Mouse (Mus musculus): ENCODE measurements at regions not wholly inside any gene's neighbourhood (a gene's known extent, or its start where the extent isn't known, plus 50 kb on each side); places are given as distances from the start of the nearest gene placed in this dataset.

- no peak for TF ChIP-seq CTCF (IDR thresholded peaks at IDR 0.05; ENCODE audit: insufficient read depth, low read length)
- TF ChIP-seq POLR2A (IDR thresholded peaks at IDR 0.05; ENCODE audit: borderline replicate concordance, extremely low read depth, low read depth, low read length), result no peak
These were observed 287.4 kb upstream of the Gpc5 start for GRCm38 (mm10) chr14:114804643-114805042.
